Mouse (Mus musculus) midbrain, embryonic 10.5 days (tissue): ENCODE data around the gene Dock7. TPM values are rescaled to one million over a fixed set of nuclear protein-coding genes. Genes with fewer than 3 reads are reported as not detected.

Experiments
- DNase-seq: peaks from one replicate; pipeline ENCODE4 v3.0.0-alpha.2; 2017; ENCODE audit warnings: low spot score
- H3K27ac ChIP-seq: fragments of 300-500 bp; sonication (generic); replicated peaks from 2 replicates; pipeline ENCODE4 v1.5.1; 2016; ENCODE audit warnings: mild to moderate bottlenecking
- H3K27me3 ChIP-seq: fragments of 300-500 bp; sonication (generic); 2 replicates; pipeline ENCODE4 v1.6.1; 2016; ENCODE audit warnings: low read depth, mild to moderate bottlenecking; ENCODE audit not compliant: poor library complexity, severe bottlenecking
- H3K36me3 ChIP-seq: fragments of 300-500 bp; sonication (generic); 2 replicates; pipeline ENCODE4 v1.6.1; 2016; ENCODE audit warnings: mild to moderate bottlenecking, moderate library complexity
- H3K4me1 ChIP-seq: fragments of 300-500 bp; sonication (generic); 2 replicates; pipeline ENCODE4 v1.6.1; 2016
- H3K4me3 ChIP-seq: fragments of 300-500 bp; sonication (generic); 2 replicates; pipeline ENCODE4 v1.5.1; 2016; ENCODE audit warnings: mild to moderate bottlenecking, moderate library complexity
- H3K9me3 ChIP-seq: fragments of 300-500 bp; sonication (generic); replicated peaks from 2 replicates; pipeline ENCODE4 v1.6.1; 2016; ENCODE audit warnings: mild to moderate bottlenecking
- WGBS: fragments of 180-500 bp; shearing (Covaris S2); methylation state at CpG from one replicate; pipeline ENCODE4 v1.1.7; 2016; 5-methylcytosine and 5-hydroxymethylcytosine counted together
- polyA plus RNA-seq: library from polyadenylated mRNA; unstranded; fragments of >200 nt; fragmentation: Nextera tagmentation; extraction: Ambion mirVana; gene quantifications from 2 replicates; pipeline ENCODE4 v1.2.1, GENCODE M21; 2016

The Dock7 gene
- polyA plus RNA-seq, 1 experiment from 2014 or later: 64.5 TPM

- peak overlapping the region; percentile 97 for H3K4me3 ChIP-seq
- peak overlapping the region; percentile 99 for H3K27ac ChIP-seq
- H3K9me3 ChIP-seq: no peaks in the 10 kb centered on the region
- H3K27me3 ChIP-seq: no peaks in the 10 kb centered on the region
- DNase-seq: peak; percentile 18
- H3K4me1 ChIP-seq: peaks cover 25% of the 10 kb centered on the region
- 17% methylated on average over 18 of the region's 18 CpGs for WGBS
- H3K36me3 ChIP-seq: peaks cover 4% of the 10 kb centered on the region
Observed at GRCm38 (mm10) chr4:98922061-98922642, 198.6 kb downstream of the Dock7 start.

DNA sequence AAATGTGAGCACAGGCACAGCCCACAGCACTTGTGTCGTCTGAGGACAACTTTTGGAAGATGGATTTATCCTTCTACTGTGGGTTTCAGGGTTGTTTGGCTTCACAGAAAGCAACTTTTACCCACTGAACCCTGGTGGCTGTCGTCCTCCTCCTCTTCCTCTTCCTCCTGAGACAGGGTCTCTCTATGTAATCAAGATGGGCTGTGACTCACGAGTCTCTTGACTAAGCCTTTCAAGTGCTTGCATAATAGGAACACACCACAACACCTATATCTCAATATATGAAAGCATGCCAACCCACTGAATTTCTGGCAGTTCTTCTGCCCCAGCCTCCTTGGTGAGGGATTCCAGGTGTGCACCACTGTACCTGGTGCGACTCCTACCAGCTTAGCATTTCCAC lies 199.8 kb downstream of the Dock7 start:
- H3K27me3 ChIP-seq: no peaks in the 10 kb centered on the region
- WGBS: 86% methylated on average over 4 of the region's 4 CpGs
- no peak overlapping the region for H3K27ac ChIP-seq
- H3K4me1 ChIP-seq: peaks cover 21% of the 10 kb centered on the region
- no peaks in the 10 kb centered on the region for H3K9me3 ChIP-seq
- H3K36me3 ChIP-seq: no peaks in the 10 kb centered on the region
- DNase-seq: no peak
- H3K4me3 ChIP-seq: no peak overlapping the region

DNA sequence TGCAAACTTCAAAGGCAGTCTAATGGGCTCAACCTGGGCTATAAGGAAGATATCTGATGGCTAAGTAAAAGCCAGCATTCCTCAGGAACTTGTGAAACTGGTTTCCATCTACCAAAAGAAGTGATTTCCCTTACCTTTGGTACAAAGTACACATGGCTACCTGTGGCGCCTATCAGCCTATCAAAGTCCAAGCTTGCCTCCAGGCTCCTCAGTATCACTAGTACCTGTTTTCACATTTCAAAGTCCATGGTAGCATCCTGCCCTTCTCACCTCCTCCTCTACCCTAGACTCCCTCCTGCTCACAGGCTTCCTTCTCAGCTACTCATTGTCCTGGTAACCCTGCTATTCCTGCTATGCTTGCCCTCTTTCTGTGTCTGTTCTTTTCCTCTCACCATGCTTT lies 202.5 kb downstream of the Dock7 start:
- Histone ChIP-seq H3K27ac (no peak overlapping the region), H3K4me1 (peaks cover 7% of the 10 kb centered on the region), H3K36me3 (no peaks in the 10 kb centered on the region), H3K27me3 (no peaks in the 10 kb centered on the region), H3K9me3 (no peaks in the 10 kb centered on the region), H3K4me3 (no peak overlapping the region)
- DNase-seq: no peak
- 95% methylated on average over 1 of the region's 1 CpGs for WGBS

- DNase-seq: no peak
- Histone ChIP-seq H3K36me3 (no peaks in the 10 kb centered on the region), H3K27ac (no peak overlapping the region), H3K4me3 (no peak overlapping the region), H3K27me3 (no peaks in the 10 kb centered on the region), H3K9me3 (no peaks in the 10 kb centered on the region), H3K4me1 (peaks cover 7% of the 10 kb centered on the region)
- WGBS: 86% methylated on average over 2 of the region's 2 CpGs
Observed at GRCm38 (mm10) chr4:98917724-98918123, 203.0 kb downstream of the Dock7 start.

- Histone ChIP-seq H3K27ac (no peak overlapping the region), H3K9me3 (no peaks in the 10 kb centered on the region), H3K4me3 (no peak overlapping the region), H3K4me1 (no peaks in the 10 kb centered on the region), H3K27me3 (no peaks in the 10 kb centered on the region), H3K36me3 (no peaks in the 10 kb centered on the region)
- no peak for DNase-seq
- WGBS: 90% methylated on average over 5 of the region's 5 CpGs
Observed at GRCm38 (mm10) chr4:98910246-98910645, 210.5 kb downstream of the Dock7 start.

DNA sequence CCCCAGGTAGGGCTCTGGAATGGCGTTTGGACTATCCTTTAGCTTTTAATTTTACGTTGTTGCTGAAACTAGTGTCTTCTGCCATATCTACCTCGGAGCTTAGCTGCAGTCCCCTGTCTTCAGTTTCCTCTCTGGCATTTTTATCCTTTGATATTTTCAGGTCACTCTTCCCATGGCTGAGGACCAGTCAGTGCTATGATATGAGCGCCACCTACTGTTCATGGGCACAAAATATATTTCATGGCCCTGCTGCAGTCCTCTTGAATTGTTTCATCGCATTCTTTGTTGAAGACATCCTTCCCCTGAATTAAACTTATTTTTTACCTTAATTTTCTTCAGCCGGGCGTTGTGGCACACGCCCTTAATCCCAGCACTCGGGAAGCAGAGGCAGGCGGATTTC lies 233.6 kb downstream of the Dock7 start:
- Histone ChIP-seq H3K36me3 (no peaks in the 10 kb centered on the region), H3K9me3 (no peaks in the 10 kb centered on the region), H3K4me3 (no peak overlapping the region), H3K27ac (no peak overlapping the region), H3K27me3 (no peaks in the 10 kb centered on the region), H3K4me1 (no peaks in the 10 kb centered on the region)
- peak; percentile 56 for DNase-seq
- 25% methylated on average over 10 of the region's 10 CpGs for WGBS

Other genes with a start within 250 kb of the Dock7 start
- gene Usp1, start 197.1 kb downstream of the Dock7 start, polyA plus RNA-seq: 103 and 116 TPM in 2 replicates
- 1.0 and 1.2 TPM in 2 replicates for gene Angptl3, start 90.0 kb downstream of the Dock7 start, polyA plus RNA-seq
- gene Atg4c, start 73.0 kb upstream of the Dock7 start, polyA plus RNA-seq: 11.6 and 15.2 TPM in 2 replicates
- gene Gm12689, start 175.0 kb upstream of the Dock7 start, polyA plus RNA-seq: not detected in 2 replicates